Mouse (Mus musculus) olfactory bulb, adult 2 months (tissue): ENCODE data around the gene Srp9.

Experiments
- CTCF ChIP-seq: fragments of 200-500 bp; IDR thresholded peaks from 2 replicates; pipeline ENCODE4 v1.5.1; 2012; ENCODE audit warnings: low read depth, mild to moderate bottlenecking, low read length, moderate library complexity; ENCODE audit not compliant: insufficient read depth
- POLR2A ChIP-seq: fragments of 200-500 bp; IDR thresholded peaks from 2 replicates; pipeline ENCODE4 v1.6.1; 2012; ENCODE audit warnings: mild to moderate bottlenecking, low read depth, low read length, moderate library complexity; ENCODE audit not compliant: insufficient read depth

DNA sequence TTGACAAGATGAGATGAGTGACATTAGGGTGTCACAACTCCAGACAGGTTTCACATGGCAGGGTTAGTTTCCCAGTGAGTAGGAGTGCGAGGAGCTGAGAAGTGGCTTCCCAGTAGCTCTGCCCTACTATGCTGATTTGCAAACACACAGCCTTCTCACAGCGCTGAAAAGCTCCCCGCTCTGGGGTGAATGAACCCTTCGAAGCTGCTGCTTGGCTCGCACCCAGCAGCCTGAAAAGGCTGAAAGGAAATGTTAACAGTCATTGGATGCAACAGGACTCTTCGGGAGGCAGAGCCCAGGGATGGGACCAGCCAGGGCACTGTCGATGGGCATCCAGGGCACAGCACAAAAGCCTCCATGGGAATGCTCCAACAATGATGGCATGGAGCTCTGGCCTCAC, 37.8 kb upstream of the Srp9 start:
- TF ChIP-seq POLR2A (no peak), CTCF (no peak)
